Mouse (Mus musculus) macrophage (primary cell): ENCODE data around the gene Bckdk. TPM values are rescaled to one million over a fixed set of nuclear protein-coding genes. Genes with fewer than 3 reads are reported as not detected.

Source experiments
- polyA plus RNA-seq: library from polyadenylated mRNA; stranded (reverse); fragments of 250-400 nt; gene quantifications from 3 replicates; pipeline ENCODE4 v1.2.4, GENCODE M21; 2018; ENCODE audit warnings: inconsistent platforms

Gene Bckdk
- polyA plus RNA-seq, 1 experiment from 2014 or later = 48.5 TPM

Other genes with a start within 250 kb of the Bckdk start
- gene Bcl7c, start 195.1 kb upstream of the Bckdk start, polyA plus RNA-seq = 16.0 to 37.5 TPM (median 23.3 TPM) in 3 replicates
- not detected in 3 replicates for gene Ctf1, start 191.3 kb upstream of the Bckdk start, polyA plus RNA-seq
- not detected in 3 replicates for gene Ctf2, start 171.9 kb upstream of the Bckdk start, polyA plus RNA-seq
- 4.9 to 11.8 TPM (median 5.8 TPM) in 3 replicates for gene Fbxl19, start 159.5 kb upstream of the Bckdk start, polyA plus RNA-seq
- 31.3 to 38.6 TPM (median 33.4 TPM) in 3 replicates for gene Orai3, start 134.3 kb upstream of the Bckdk start, polyA plus RNA-seq
- 11.6 to 14.1 TPM (median 12.7 TPM) in 3 replicates for gene Setd1a, start 127.4 kb upstream of the Bckdk start, polyA plus RNA-seq
- gene Gm49388, start 118.5 kb upstream of the Bckdk start, polyA plus RNA-seq = 0.49 to 3.2 TPM (median 0.57 TPM) in 3 replicates
- 14.9 to 55.1 TPM (median 55.0 TPM) in 3 replicates for gene Hsd3b7, start 103.5 kb upstream of the Bckdk start, polyA plus RNA-seq
- 150 to 165 TPM (median 155 TPM) in 3 replicates for gene Stx4a, start 79.8 kb upstream of the Bckdk start, polyA plus RNA-seq
- 0.05 to 0.09 TPM in 2 of 3 replicates, not detected in the other for gene Stx1b, start 79.5 kb upstream of the Bckdk start, polyA plus RNA-seq
- gene Zfp646, start 27.9 kb upstream of the Bckdk start, polyA plus RNA-seq = 14.9 to 18.4 TPM (median 16.3 TPM) in 3 replicates
- gene Zfp668, start 27.3 kb upstream of the Bckdk start, polyA plus RNA-seq = 3.2 to 5.8 TPM (median 4.7 TPM) in 3 replicates
- 0.13 TPM in 1 of 3 replicates, not detected in the others for gene Prss53, start 13.1 kb upstream of the Bckdk start, polyA plus RNA-seq
- not detected in 3 replicates for gene Gm21974, start 8.6 kb upstream of the Bckdk start, polyA plus RNA-seq
- gene Vkorc1, start 8.5 kb upstream of the Bckdk start, polyA plus RNA-seq = 38.2 to 42.7 TPM (median 41.1 TPM) in 3 replicates
- gene Kat8, start 8.4 kb downstream of the Bckdk start, polyA plus RNA-seq = 10.6 to 18.6 TPM (median 16.3 TPM) in 3 replicates
- not detected in 3 replicates for gene Prss8, start 26.0 kb downstream of the Bckdk start, polyA plus RNA-seq
- gene Prss36, start 42.6 kb downstream of the Bckdk start, polyA plus RNA-seq = 1.0 to 1.7 TPM (median 1.2 TPM) in 3 replicates
- 187 to 395 TPM (median 346 TPM) in 3 replicates for gene Fus, start 63.4 kb downstream of the Bckdk start, polyA plus RNA-seq
- 19.6 to 111 TPM (median 82.3 TPM) in 3 replicates for gene Pycard, start 89.8 kb downstream of the Bckdk start, polyA plus RNA-seq
- gene Trim72, start 99.9 kb downstream of the Bckdk start, polyA plus RNA-seq = not detected in 3 replicates
- 101 to 216 TPM (median 128 TPM) in 3 replicates for gene Itgam, start 158.6 kb downstream of the Bckdk start, polyA plus RNA-seq
- 1.0 to 2.2 TPM (median 1.6 TPM) in 3 replicates for gene Gm49368, start 158.6 kb downstream of the Bckdk start, polyA plus RNA-seq
- gene Itgax, start 225.5 kb downstream of the Bckdk start, polyA plus RNA-seq = 4.4 to 10.4 TPM (median 7.7 TPM) in 3 replicates